Mouse (Mus musculus) heart, postnatal 25 days (tissue): Measurements from ENCODE around the gene Gm44805. TPM values are rescaled to one million over a fixed set of nuclear protein-coding genes. Genes with fewer than 3 reads are reported as not detected.
A peak's percentile ranks its signal among the peaks of the same experiment; 100 is the strongest.

Experiments
- DNase-seq: peaks from one replicate; pipeline ENCODE4 v3.0.0; 2022; ENCODE audit warnings: low spot score
- intact Hi-C: fragments of 180-260 bp; cut with DNase I; formaldehyde crosslinking; loops from one replicate; pipeline ENCODE4 v1.15.1; 2025
- total RNA-seq, 2 experiments: library from RNA; stranded (reverse); gene quantifications; 2 replicates each; pipeline ENCODE4 v1.2.3; 2021

Gm44805 gene
- total RNA-seq, 2 experiments from 2014 or later, result not detected

- intact Hi-C loops, result no loop called here
- DNase-seq, result no peak
These were observed 5.3 kb upstream of the Gm44805 start for GRCm38 (mm10) chr7:19686521-19686920.

GRCm38 (mm10) chr7:19685374-19685773, 4.2 kb upstream of the Gm44805 start:
- no peak for DNase-seq
- intact Hi-C loops, result no loop called here

- intact Hi-C loops, result no loop called here
- DNase-seq, result no peak
These were observed 2.6 kb upstream of the Gm44805 start for GRCm38 (mm10) chr7:19683771-19684201.

- intact Hi-C loops, result no loop called here
- no peak for DNase-seq
These were observed 1.8 kb upstream of the Gm44805 start for GRCm38 (mm10) chr7:19682979-19683378.

GRCm38 (mm10) chr7:19680702-19681101, 521 bp downstream of the Gm44805 start:
- no peak for DNase-seq
- intact Hi-C loops, result no loop called here

- intact Hi-C loops, result no loop called here
- DNase-seq, result no peak
These were observed 2.3 kb downstream of the Gm44805 start for GRCm38 (mm10) chr7:19678901-19679300.

- intact Hi-C loops, result no loop called here
- DNase-seq, result no peak
These were observed 3.4 kb downstream of the Gm44805 start, which contains the start of gene Apoc2 for GRCm38 (mm10) chr7:19677872-19678271. Gene Apoc2 (minus strand): TSS chr7:19677941.

GRCm38 (mm10) chr7:19676662-19677061, 4.6 kb downstream of the Gm44805 start:
- no peak for DNase-seq
- intact Hi-C loops, result no loop called here

GRCm38 (mm10) chr7:19675824-19676223, 5.4 kb downstream of the Gm44805 start:
- DNase-seq, result no peak
- intact Hi-C loops, result no loop called here

GRCm38 (mm10) chr7:19673083-19673699, 8.0 kb downstream of the Gm44805 start:
- DNase-seq, result no peak
- intact Hi-C loops, result no loop called here

- intact Hi-C loops, result no loop called here
- DNase-seq, result no peak
These were observed 9.7 kb downstream of the Gm44805 start for GRCm38 (mm10) chr7:19671511-19671910.

GRCm38 (mm10) chr7:19668947-19669721, 12.1 kb downstream of the Gm44805 start:
- intact Hi-C loops, result loop anchor here (2.0 kb wide), 1 partner anchor 44 kb away; no protein-coding TSS in a partner anchor
- peak; percentile 79 for DNase-seq

GRCm38 (mm10) chr7:19667434-19667833, 13.8 kb downstream of the Gm44805 start:
- DNase-seq, result no peak

GRCm38 (mm10) chr7:19666750-19667149, 14.5 kb downstream of the Gm44805 start:
- DNase-seq, result no peak
- intact Hi-C loops, result loop anchor here (2.0 kb wide), 1 partner anchor 126 kb away; no protein-coding TSS in a partner anchor

More at GRCm38 (mm10) chr7:19667434-19667833, 13.8 kb downstream of the Gm44805 start:
- intact Hi-C loops, result loop anchor here (2.0 kb wide), 1 partner anchor 125 kb away; no protein-coding TSS in a partner anchor

GRCm38 (mm10) chr7:19664955-19665841, 16.0 kb downstream of the Gm44805 start, which contains the start of gene Clptm1:
Gene Clptm1 (minus strand): TSS chr7:19665033.
- DNase-seq, result peak; percentile 91
- intact Hi-C loops, result no loop called here

- intact Hi-C loops, result no loop called here
These were observed 16.7 kb downstream of the Gm44805 start for GRCm38 (mm10) chr7:19664455-19664954.

GRCm38 (mm10) chr7:19663940-19664339, 17.3 kb downstream of the Gm44805 start:
- intact Hi-C loops, result no loop called here

More at GRCm38 (mm10) chr7:19664455-19664954, 16.7 kb downstream of the Gm44805 start:
- DNase-seq, result no peak

GRCm38 (mm10) chr7:19652614-19653013, 28.6 kb downstream of the Gm44805 start:
- intact Hi-C loops, result no loop called here
- no peak for DNase-seq

More at GRCm38 (mm10) chr7:19663940-19664339, 17.3 kb downstream of the Gm44805 start:
- DNase-seq, result no peak

- DNase-seq, result no peak
- intact Hi-C loops, result no loop called here
These were observed 30.0 kb downstream of the Gm44805 start for GRCm38 (mm10) chr7:19651063-19651786.
